Comparison of ENCODE assay signal across 29 mouse cellular contexts in genomic region chr13:46863169-46863748, GRCm38 (mm10).
DNase-seq lines count a peak whose midpoint lies in the region; ATAC-seq lines count a peak whose summit lies in the region.
"Had no signal": no experiment of that assay in that cellular context is flagged by ENCODE, and none has a peak within 500 bp of the region (broad histone marks: within the 10 kb centered on the region; RNA-seq: fewer than 3 reads in every experiment).

No protein-coding gene starts in this region.

- H3K9me3 ChIP-seq in liver, embryonic 12.5 days (replicated peaks) = no peaks in the 10 kb centered on the region
- no peaks in the 10 kb centered on the region for H3K9me3 ChIP-seq in liver, embryonic 11.5 days (ENCODE audit: control insufficient read depth, low read length)
- H3K9me3 ChIP-seq: embryonic facial prominence, embryonic 10.5 days; embryonic facial prominence, embryonic 13.5 days; forebrain, embryonic 13.5 days; heart, embryonic 10.5 days; heart, embryonic 13.5 days had no signal

- H3K36me3 ChIP-seq in liver, embryonic 12.5 days = no peaks in the 10 kb centered on the region
- no peaks in the 10 kb centered on the region for H3K36me3 ChIP-seq in liver, embryonic 11.5 days (ENCODE audit: control insufficient read depth, insufficient read depth, low read length)
- H3K36me3 ChIP-seq: embryonic facial prominence, embryonic 10.5 days had no signal

- WGBS in liver, embryonic 12.5 days (ENCODE audit: insufficient replicate concordance) = 19% methylated on average over 3 of the region's 3 CpGs
- WGBS in liver, embryonic 11.5 days = 41% methylated on average over 3 of the region's 3 CpGs

- H3K27ac ChIP-seq in liver, embryonic 12.5 days = no peak overlapping the region
- H3K27ac ChIP-seq in liver, embryonic 11.5 days (ENCODE audit: low read depth, low read length) = no peak overlapping the region
- H3K27ac ChIP-seq: embryonic facial prominence, embryonic 10.5 days; embryonic facial prominence, embryonic 13.5 days; forebrain, embryonic 13.5 days; heart, adult 2 months; heart, embryonic 10.5 days; heart, embryonic 13.5 days; hindbrain, embryonic 14.5 days; hindbrain, postnatal 0 days had no signal

- no peak overlapping the region for H3K9ac ChIP-seq in liver, embryonic 12.5 days
- no peak overlapping the region for H3K9ac ChIP-seq in liver, embryonic 11.5 days (ENCODE audit: low read depth, low read length)
- H3K9ac ChIP-seq: embryonic facial prominence, embryonic 13.5 days; forebrain, embryonic 13.5 days; forebrain, postnatal 0 days; heart, embryonic 13.5 days; hindbrain, embryonic 14.5 days had no signal

- no peak overlapping the region for H3K4me3 ChIP-seq in liver, embryonic 12.5 days
- no peak overlapping the region for H3K4me3 ChIP-seq in liver, embryonic 11.5 days (ENCODE audit: low read depth, low read length)
- H3K4me3 ChIP-seq: embryonic facial prominence, embryonic 10.5 days; embryonic facial prominence, embryonic 13.5 days; erythroblast, embryonic 14.5 days; forebrain, embryonic 13.5 days; heart, adult 2 months; heart, embryonic 10.5 days; heart, embryonic 13.5 days had no signal

- peaks cover 32% of the 10 kb centered on the region for H3K4me1 ChIP-seq in liver, embryonic 12.5 days
- peaks cover 13% of the 10 kb centered on the region for H3K4me1 ChIP-seq in liver, embryonic 11.5 days (replicated peaks; ENCODE audit: control insufficient read depth, insufficient read depth, low read length)
- H3K4me1 ChIP-seq: embryonic facial prominence, embryonic 10.5 days; embryonic facial prominence, embryonic 13.5 days; forebrain, embryonic 13.5 days had no signal

- DNase-seq in liver, embryonic 11.5 days (ENCODE audit: low spot score) = no peak
- DNase-seq in 416B (ENCODE audit: low read depth) (peak; percentile 60), MEL-GATA-1-ER (ENCODE audit: extremely low read depth, low read depth) (peak; percentile 70)
- DNase-seq in lung, postnatal 36 days = no peak
- DNase-seq in thymus, postnatal 25 days = no peak
- DNase-seq: adrenal gland, postnatal 10 days; adrenal gland, postnatal 36 days; cerebellum, adult 18-20 months; cerebellum, adult 9-11 months; cerebellum, postnatal 25 days; embryo, embryonic 11 days; forebrain, postnatal 0 days; gastrocnemius, postnatal 25 days; heart, adult 2 months; heart, postnatal 14 days; heart, postnatal 4 days had no signal

- ATAC-seq in liver, embryonic 12.5 days = 0 out of 2 replicates have a peak, but pooled peaks have one; percentile 30
- no peak; the same call in 1 of the 2 replicates for ATAC-seq in liver, embryonic 11.5 days (replicated peaks; ENCODE audit: low FRiP score)
- ATAC-seq in megakaryocyte progenitor cell, adult 5-6 weeks (replicated peaks; ENCODE audit: poor library complexity) = peak; percentile 60
- ATAC-seq: CD4-positive, CD25-positive, alpha-beta regulatory T cell, adult 4 months; forebrain, embryonic 13.5 days; forebrain, postnatal 0 days; hindbrain, postnatal 0 days; inflammation-experienced regulatory T-cells, adult 6 months; Patski had no signal

- H3K4me2 ChIP-seq in liver, embryonic 12.5 days = no peak overlapping the region
- no peak overlapping the region for H3K4me2 ChIP-seq in liver, embryonic 11.5 days
- H3K4me2 ChIP-seq: embryonic facial prominence, embryonic 13.5 days; forebrain, embryonic 13.5 days; heart, embryonic 13.5 days; hindbrain, embryonic 14.5 days had no signal

- no peaks in the 10 kb centered on the region for H3K27me3 ChIP-seq in liver, embryonic 12.5 days (replicated peaks)
- no peaks in the 10 kb centered on the region for H3K27me3 ChIP-seq in liver, embryonic 11.5 days (replicated peaks; ENCODE audit: control insufficient read depth, insufficient read depth, low read length)
- H3K27me3 ChIP-seq: embryonic facial prominence, embryonic 13.5 days; forebrain, embryonic 13.5 days; heart, embryonic 13.5 days; Patski had no signal

Comparison
In these comparisons a context has a peak if more than half of its experiments do, and no peak if none do; other contexts are left out.
1. DNase-seq: peak in 416B (single experiment) and MEL-GATA-1-ER (single experiment); none in liver, embryonic 11.5 days (single experiment), lung, postnatal 36 days (single experiment) and thymus, postnatal 25 days (single experiment).